Mouse (Mus musculus) bone marrow, adult 2 months (tissue): ENCODE measurements around the gene Ccndbp1.

Experiments
- CTCF ChIP-seq: fragments of 200-500 bp; IDR thresholded peaks from 2 replicates; pipeline ENCODE4 v1.5.1; 2011; ENCODE audit warnings: low read length, control low read depth; ENCODE audit not compliant: control insufficient read depth, insufficient read depth
- POLR2A ChIP-seq: fragments of 200-500 bp; IDR thresholded peaks from 2 replicates; pipeline ENCODE4 v1.6.1; 2011; ENCODE audit warnings: low read depth, mild to moderate bottlenecking, control low read depth, low read length, borderline replicate concordance; ENCODE audit not compliant: control insufficient read depth

GRCm38 (mm10) chr2:121036733-121037341, 28.6 kb downstream of the Ccndbp1 start, which contains the start of gene Epb42:
- TF ChIP-seq POLR2A (no peak), CTCF (no peak)
